Mouse (Mus musculus): Measurements from ENCODE around the gene Tomm6.
"Not testable (repeated sequence)": the region's sequence is repeated elsewhere in the genome, so short reads cannot be mapped to it uniquely, and the experiment has no call there.

Gene Tomm6

DNA sequence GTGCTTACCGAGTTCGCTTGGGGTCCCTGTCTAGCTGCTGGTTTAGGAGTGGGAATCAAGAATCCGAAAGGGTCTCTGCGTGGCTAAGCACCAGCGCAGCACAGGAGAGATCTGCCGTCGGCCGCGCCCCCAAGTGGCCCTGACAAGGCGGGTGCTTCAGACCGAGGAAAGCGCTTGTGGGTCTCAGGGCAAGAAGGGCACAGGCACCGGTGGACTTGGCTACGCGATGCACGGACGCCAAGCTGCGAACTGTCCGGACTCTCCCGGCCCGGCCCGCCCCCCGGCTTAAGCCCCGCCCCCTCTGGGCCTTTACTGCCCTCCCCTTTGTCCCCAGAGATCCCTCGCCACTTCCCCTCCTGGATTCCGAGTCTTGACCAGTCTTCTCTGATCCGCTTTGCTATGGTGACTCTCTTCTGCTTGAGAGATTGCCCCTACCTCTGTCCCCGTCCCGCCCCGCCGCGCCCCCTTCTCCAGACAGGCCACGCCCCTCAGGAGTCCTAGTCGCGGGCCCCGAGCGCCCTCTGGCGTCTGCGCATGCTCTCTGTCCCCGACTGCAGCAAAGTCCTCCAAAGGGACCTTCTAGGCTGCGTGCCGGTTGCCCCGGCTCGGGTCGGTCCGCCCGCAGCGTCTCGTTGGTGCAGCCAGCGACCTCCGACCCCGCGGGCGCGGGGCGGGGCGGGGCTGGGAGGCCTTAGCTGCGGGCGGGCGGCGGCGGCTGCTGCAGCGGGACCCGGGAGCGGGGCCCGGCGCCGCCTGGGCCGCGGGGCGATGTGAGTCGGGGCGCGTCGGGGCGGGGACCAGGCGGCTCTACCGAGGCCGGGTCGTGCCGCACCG, 6.5 kb upstream of the Tomm6 start, which contains the start of gene Prickle4:
TSS of gene Prickle4 (minus strand) at position 234 of the 834 bp plus-strand sequence.
- DNase-seq (ENCODE audit: low read depth, low spot score), result peak; percentile 98

DNA sequence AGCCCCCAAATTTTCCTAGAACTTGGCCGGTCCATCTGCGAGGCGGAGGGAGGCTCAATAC, 6.1 kb upstream of the Tomm6 start, which contains the start of gene Gm21981:
TSS of gene Gm21981 (minus strand) at position 14 of the 61 bp plus-strand sequence.
- DNase-seq (ENCODE audit: low read depth, low spot score), result no peak

DNA sequence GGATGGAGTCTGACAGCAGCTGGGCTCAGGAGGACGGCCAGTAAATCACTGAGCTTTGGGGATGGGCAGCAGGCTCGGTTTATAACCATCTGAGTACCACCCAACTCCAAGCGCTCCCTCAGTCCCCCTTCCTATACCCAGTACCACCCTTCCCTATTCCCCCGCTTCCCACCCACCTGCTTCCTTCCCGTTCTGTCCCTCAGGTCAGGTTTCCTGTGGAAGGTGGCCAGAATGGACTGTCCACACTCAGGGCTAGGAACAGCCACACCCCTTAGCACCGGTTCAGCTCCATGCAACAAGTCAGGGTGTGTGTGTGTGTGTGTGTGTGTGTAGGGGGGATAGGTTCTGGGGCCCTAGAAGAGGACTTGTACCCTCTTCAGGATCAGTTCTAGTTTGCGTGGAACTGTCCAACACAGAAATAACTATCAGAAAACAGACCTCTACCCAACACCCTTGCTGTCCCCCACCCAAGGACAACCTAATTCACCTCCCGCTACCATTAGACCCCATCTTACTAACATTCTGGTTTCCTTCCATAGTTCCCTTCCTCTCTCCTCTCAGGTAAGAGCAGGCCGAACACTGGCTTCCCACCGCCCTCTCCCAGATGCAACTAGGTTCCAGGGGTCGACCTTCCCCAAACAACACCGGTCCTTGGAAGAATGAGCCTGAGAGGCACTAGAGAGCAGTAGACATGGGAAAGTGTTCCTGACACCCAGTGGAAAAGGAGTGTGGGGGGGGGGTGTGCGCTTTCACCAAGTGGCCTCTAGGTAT, 5.7 kb upstream of the Tomm6 start:
- no peak for DNase-seq (ENCODE audit: low read depth, low spot score)

DNA sequence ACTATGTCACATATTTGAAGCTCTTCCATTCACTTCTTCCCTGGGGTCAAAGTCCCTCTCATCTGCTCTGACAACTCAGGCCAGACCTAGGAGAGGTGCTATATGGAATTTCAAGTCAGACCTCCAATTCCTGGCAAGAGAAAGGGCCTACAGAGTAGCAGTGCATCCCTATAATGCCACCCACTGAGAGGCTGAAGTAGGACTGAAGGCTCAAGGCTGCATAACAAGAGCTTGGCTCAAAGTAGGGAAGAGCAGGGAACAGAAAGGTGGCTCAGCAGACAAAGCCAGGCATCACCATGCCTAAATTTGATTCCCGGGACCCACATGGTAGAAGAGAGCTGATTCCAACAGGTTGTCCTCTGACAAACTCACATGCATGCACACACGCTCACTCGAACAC, 3.5 kb upstream of the Tomm6 start:
- no peak for DNase-seq (ENCODE audit: low read depth, low spot score)

DNA sequence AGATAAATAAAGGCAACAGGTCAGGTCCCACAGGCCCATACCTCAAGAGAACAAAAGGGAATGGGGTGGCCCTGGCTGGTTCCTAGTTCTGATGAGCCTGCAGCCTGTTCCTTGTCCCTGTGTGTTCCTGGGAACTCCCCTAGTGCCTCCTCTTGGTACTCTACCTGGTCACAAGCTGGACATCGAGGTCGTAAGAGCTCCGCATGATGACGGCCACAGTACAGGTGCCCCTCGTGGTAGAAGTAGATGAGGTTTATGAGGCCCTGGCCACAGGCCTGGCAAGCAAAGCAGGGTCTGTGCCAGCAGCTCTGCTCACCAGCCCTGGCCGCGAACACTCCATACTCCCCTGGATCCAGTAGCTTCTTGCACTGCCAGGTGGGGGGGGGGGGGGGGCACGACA, 1.7 kb upstream of the Tomm6 start:
- no peak for DNase-seq (ENCODE audit: low read depth, low spot score)

DNA sequence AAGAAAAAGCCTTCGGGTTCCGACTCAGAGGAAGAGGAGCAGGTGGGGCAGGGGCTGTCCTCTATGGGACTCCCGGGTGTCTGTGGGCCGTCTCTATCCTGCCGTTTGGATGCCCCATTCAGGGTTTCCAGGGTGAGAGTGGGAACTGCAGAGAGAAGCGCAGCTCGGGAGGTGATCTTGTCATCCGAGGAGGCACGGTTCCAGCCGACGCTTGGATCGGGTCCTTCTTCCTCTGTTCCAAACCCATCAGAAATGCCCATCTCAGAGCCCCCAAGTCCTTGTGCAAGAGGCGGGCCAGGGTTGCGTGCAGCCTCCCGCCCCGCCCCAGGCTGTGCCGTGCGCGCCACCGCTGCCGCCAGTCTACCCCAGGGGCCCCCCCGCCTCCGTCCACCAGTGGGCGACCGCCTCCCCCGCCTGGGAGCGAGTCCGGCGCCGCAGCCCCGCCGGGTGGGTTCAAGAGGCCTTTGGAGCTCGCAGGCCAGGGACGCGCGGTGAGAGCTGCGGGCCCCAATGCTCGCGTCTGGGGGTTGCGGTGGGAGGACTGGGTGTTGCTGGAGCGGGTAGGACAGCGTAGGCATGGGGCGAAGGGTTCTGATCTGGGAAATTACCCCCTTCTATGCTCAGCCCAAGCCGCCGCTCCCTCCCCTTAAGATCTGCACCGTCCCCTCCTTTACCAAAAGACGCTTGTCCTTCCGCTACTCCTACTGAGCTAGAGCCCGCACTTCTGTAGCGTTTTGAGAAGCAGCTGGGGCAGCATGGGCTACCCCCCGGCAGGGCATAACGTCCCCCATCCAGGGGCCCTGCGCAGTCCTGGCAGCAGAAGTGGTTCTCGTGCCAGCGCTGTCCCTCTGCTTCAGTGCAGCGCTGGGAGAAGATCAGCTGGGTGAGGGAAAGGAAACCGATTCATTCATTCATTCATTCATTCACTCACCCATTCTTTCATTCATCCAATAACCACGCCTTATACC, 706 bp upstream of the Tomm6 start, which contains the start of gene Frs3:
TSS of gene Frs3 (plus strand) at position 423 of the 968 bp plus-strand sequence.
- DNase-seq (ENCODE audit: low read depth, low spot score), result no peak

DNA sequence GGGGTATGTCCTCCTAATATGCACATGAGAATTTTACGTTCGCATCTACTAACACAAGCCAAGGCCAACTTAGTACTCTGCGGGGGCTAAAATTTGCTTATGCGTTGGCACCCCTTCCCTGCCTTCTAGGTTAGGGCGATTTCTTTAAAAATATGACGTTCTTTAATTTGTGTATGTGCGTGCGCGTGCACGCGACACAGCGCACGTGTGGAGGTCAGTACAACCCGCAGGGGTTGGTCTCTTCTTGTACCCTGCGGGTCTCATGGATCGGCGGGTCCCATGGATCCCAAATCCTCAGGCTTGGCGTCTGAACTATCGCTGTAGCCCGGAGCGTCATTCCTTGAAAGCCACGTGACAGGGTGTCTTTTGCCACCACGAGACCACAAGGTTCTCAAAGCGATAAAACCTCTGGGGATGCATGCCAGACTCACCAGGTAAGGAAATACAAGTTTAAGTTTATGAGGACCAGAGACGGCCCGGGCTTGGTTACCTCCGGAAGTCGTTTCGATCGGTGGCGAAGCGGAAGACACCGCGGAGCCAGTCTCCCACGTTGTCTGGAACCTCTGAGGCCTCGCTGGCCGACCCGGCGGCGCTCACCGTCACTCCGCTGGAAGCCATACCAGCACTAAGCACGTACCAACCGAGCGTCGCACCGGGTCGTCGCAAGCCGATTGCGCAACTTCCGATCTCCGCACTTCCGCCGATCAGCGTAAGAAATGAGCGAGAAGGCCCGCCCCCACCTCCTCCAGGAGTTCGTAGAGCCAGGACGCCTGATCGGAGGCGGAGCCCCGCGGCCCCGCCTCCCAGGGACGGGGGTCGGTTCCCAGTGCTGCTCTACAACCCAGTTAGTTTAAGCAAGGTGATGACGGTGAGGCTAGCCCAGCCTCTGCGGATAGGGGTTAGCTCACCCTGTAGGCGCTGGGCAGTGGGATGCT, 510 bp downstream of the Tomm6 start:
- peak; percentile 94 for DNase-seq (ENCODE audit: low read depth, low spot score)

DNA sequence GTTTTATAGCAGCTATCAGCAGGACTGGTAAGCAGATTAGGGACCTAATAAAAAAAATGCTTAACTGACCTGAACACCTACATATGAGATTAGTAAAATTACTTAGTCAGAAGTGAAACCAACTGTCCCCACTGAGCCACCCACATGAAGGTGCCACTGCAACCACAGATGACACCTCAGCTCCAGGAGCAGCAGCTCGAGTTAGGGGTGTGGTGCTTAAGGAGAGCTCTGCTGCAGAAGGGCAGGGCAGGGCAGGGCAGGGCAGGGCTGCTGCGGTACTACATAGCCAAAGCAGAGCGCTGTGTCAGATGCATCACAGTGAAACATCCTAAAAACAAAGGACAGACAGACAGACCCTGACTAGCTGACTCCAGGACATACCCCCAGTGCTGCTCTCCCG, 5.3 kb downstream of the Tomm6 start:
- DNase-seq (ENCODE audit: low read depth, low spot score), result no peak

DNA sequence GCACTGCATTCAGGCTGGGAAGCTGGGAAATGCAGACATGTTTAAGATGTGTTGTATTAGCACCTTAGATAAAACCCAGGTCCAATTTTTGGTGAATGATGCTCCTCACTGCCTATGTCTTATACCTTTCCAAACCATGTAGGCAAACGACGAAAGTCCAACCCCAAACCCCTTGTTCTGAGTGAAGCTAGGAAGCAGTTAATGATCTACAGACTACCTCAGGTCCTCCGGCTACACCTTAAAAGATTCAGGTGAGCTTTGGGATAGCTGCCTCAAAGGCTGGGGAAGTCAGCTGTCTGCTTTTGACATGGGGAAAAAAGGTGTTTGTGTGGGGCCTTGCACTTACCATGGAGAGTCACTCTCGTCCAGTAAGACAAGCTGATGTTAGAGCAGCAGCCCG, 9.5 kb downstream of the Tomm6 start:
- no peak for DNase-seq (ENCODE audit: low read depth, low spot score)

DNA sequence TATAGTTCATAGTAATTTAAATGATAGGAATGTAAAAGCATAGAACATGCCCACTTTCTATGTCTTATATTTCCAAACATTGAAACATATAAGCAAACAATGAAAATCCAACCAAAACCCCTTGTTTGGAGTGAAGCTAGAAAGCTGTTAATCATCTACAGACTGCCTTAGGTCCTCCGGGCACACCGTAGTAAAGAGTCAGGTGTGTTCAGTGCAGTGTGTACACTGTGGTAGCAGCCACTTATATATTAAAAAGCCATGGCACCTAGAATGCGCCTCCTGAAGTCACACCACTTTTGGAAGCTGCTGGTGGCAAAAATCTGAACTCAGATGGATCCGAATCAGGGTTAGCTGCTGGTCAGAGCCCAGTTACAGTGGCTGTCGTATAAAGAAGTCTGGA, 9.9 kb downstream of the Tomm6 start:
- no peak for DNase-seq (ENCODE audit: low read depth, low spot score)

DNA sequence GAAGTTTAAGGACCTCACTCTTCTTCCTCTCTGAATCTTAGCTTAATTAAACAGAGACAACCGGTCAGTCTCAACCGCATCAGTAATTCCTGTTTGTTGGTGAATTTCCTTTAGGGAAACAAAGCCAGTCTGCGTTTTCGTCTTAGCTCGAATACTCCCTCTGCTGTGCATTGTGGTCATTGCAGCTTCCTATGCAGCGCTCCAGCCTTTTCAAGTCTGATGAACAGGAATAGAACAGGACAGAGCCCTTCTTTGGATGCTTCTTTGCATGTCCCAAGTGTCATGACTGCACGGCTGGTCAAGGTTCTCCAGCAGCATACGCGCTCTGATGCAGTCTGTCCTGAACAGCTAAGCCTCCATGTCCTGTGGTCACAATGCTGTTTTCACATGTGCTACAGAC, 11.6 kb downstream of the Tomm6 start:
- no peak for DNase-seq (ENCODE audit: low read depth, low spot score)

DNA sequence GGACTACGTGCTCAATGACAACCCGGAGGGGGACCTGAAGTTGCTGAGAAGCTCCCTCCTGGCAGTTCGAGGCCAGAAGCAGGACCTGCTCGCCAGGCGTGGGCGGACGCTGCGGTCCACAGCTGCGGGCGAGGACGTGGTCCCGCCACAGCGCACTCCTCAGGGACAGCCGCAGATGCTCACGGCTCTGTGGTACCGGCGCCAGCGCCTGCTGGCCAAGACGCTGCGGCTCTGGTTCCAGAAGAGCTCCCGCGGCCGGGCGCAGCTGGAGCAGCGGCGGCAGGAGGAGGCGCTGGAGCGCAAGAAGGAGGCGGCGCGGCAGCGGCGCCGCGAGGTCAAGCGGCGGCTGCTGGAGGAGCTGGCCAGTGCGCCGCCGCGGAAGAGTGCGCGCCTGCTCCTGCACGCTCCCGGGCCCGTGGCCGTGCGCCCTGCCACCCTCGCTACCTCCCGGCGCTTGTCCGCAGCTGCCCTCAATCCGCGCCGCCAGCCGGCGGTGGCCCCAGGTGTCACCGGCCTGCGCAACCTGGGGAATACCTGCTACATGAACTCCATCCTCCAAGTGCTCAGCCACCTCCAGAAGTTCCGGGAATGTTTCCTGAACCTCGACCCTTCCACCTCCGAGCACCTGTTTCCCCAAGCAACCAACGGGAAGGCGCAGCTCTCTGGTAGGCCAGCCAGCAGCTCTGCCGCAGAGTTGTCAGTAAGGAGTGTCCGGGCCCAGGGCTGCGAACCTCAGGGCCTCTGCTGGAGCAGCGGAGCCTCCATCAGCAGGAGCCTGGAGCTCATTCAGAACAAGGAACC, 15.7 kb downstream of the Tomm6 start:
- DNase-seq (ENCODE audit: low read depth, low spot score), result no peak

DNA sequence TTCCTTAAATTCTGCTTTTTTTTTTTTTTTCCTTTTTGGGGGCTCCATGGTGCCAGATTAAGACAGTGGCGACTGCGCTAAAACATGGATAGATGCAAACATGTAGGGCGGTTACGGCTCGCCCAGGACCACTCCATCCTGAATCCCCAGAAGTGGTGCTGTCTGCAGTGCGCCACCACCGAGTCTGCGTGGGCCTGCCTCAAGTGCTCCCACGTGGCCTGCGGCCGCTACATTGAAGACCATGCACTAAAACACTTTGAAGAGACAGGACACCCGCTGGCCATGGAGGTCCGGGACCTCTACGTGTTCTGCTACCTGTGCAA, 16.2 kb downstream of the Tomm6 start:
- DNase-seq (ENCODE audit: low read depth, low spot score), result no peak

DNA sequence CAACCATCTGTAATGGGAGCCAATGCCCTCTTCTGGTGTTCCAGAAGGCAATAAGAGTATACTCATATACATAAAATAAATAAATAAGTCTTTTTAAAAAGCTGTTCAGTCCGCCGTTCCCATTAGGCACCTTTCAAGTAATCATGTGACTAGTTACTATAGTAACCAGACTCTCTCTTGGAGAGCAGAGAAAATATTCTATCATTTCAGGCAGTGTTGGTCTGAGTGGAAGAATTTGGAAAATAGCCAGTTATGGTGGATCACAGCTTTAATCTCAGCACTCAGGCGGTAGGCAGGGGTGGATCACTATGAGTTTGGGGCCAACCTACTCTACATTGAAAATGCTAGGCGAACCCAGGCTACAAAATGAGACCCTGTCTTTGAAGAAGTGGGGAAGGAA, 19.0 kb downstream of the Tomm6 start:
- DNase-seq (ENCODE audit: low read depth, low spot score), result no peak

DNA sequence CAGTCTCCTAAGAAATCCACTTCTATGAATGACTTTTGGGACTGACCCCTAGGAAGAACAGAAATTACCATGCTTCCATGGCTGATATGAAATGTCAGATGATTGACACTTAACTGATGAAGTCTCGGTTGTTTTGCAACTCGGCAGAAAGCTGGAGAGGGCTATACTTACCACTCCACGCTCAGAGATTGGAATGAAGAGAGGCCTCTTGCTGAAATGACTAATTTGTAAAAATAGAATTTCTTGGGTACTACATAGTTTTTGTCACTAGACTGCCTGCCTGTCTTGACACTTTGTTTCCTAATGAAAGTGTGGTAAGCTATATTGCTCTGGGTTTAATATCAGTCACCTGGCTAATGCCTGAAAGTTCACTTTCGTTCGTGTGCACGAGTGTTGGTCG, 23.7 kb downstream of the Tomm6 start:
- no peak for DNase-seq (ENCODE audit: low read depth, low spot score)

DNA sequence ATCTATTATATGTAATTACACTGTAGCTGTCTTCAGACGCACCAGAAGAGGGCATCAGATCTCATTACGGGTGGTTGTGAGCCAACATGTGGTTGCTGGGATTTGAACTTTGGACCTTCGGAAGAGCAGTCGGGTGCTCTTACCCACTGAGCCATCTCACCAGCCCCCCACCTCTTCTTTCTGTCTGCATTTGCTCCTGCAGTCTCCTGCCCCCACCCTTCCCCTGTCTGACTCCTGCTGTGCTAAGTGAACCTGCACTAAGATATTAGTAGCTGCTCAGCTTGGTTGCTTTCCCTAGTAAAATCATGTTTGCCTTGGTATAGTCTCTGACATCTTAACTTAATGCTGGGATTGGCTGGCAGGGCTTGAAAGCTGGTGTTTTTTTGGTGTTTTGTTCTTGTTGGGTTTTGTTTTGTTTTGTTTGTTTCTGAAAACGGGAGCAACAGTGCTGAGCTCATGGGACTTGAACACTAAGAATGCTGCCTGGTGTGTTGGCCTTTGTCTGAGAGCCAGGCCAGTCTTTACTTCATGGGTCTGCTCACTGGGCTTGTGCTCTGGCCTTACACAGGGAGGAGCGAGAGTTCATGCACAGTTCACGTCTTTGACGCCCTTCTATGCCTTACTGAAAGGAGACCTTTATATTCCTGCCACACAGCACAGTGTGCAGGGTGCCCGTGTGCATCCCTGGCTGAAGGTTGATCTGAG, 25.0 kb downstream of the Tomm6 start:
- DNase-seq (ENCODE audit: low read depth, low spot score), result no peak

DNA sequence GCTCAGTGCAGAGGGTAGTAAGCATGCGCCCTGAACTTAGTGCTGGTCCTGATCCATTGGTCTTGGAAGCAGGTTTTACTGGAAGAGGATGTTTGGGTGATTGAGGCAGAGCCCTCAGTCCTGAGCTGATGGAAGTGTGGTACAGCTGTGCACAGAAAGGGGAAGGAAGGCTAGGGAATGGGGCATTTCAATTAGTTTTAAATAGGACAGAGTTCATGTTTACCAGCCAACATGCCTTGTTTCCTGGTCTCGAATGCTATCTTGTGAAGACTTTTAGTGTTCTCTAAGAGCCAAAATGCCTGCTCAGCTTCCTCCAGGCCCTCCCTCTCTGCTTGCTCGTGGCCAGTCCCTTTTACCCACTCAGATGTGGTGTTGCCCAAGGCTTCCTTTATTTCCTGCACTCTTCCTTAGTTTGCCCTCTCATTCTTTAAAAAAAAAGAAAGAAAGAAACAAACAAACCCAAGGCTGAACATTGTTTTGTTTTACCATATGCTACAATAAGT, 29.4 kb downstream of the Tomm6 start:
- no peak for DNase-seq (ENCODE audit: low read depth, low spot score)

DNA sequence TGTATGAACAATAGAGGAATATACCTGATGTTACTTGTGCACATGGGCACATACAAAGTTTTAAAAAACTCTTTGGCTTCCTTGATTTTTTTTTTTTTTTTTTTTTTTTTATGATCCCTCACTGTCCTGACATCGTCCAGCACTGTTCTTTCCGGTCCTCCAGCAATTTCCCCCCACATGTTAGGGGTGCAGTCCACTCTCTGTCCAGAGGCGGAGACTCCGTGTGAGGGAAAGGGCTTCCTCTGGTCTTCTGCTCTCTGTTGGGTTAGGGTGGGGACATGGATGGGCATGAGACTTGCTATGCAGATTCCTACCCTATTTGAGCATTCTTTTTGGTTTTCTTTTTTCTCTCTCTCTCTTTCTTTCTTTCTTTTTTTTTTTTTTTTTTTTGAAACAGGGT, 30.3 kb downstream of the Tomm6 start:
- DNase-seq (ENCODE audit: low read depth, low spot score), result no peak

DNA sequence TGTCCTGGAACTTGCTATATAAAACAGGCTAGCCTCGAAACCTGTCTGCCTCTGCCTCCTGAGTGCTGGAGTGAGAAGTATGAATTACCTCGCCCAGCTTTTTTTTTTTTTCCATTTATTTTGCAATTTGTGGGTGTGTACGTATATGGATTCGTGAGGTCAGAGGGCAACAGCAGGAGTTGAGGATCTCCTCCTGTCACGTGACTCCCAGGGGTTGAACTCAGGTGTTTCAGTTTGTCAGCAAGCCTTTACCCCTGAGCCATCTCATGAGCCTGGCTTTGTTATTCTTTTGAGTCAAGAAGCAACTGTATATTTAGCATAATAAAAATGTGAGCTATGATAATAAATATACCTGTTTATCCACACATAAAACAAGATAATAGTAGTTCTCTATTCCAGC, 32.5 kb downstream of the Tomm6 start:
- DNase-seq (ENCODE audit: low read depth, low spot score), result no peak

DNA sequence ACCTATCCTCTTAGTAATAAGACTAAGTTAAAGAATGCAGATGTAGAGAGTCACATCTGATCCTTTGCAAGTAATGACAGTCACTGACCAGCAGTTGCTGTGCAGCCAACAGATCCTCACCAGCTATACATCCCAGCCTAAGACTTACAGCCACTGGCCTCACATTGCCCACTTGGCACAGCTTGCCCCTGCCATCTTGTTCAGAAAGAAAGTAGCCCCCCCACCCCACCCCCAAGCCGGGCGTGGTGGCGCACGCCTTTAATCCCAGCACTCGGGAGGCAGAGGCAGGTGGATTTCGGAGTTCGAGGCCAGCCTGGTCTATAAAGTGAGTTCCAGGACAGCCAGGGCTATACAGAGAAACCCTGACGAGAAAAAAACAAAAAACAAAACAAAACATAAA, 33.8 kb downstream of the Tomm6 start:
- not testable (repeated sequence) for DNase-seq (ENCODE audit: low read depth, low spot score)
